ENCODE assay signal across 16 mouse cellular contexts in the genomic region with DNA sequence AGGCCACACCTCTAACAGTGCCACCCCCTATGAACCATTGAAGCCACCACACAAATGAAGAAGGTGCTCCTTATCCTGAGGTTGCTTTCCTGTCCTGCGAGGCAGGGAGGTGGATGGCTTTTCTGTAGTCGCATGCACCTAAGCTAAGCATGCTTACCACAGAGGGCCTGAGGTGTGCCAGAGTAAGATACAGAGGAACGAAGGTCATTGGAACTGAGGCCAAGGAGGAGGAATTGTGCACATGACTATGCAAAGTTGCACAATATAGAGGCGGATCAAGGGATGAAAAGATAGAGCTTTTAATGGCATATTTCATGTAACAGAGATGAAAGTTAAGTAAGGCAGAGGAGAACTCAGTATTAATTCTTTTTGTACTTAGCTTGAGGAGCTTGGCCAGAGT.
"Had no signal": no experiment of that assay in that cellular context is flagged by ENCODE, and none has a peak within 500 bp of the region (broad histone marks: within the 10 kb centered on the region; RNA-seq: fewer than 3 reads in every experiment).

No protein-coding gene starts in this region.

- H3K4me3 ChIP-seq: limb, embryonic 13.5 days; liver, embryonic 15.5 days; midbrain, embryonic 10.5 days; myocyte; neural tube, embryonic 15.5 days; stomach, embryonic 15.5 days had no signal

- DNase-seq: kidney, adult 8-10 months; left cerebral cortex, postnatal 4 days; lung, embryonic 14.5 days; lung, postnatal 10 days; lung, postnatal 4 days; midbrain, embryonic 14.5 days; spleen, adult 18-20 months; thymus, adult 2 months; thymus, postnatal 36 days had no signal

- H3K27ac ChIP-seq: limb, embryonic 13.5 days; liver, embryonic 15.5 days; midbrain, embryonic 10.5 days; neural tube, embryonic 15.5 days; stomach, embryonic 15.5 days had no signal

- H3K4me2 ChIP-seq: limb, embryonic 13.5 days; liver, embryonic 11.5 days; liver, embryonic 15.5 days; lung, embryonic 14.5 days; neural tube, embryonic 15.5 days; stomach, embryonic 15.5 days had no signal

- H3K9me3 ChIP-seq: limb, embryonic 13.5 days; liver, embryonic 15.5 days; midbrain, embryonic 10.5 days; neural tube, embryonic 15.5 days; stomach, embryonic 15.5 days had no signal

- H3K9ac ChIP-seq: limb, embryonic 13.5 days; liver, embryonic 15.5 days; lung, embryonic 14.5 days; neural tube, embryonic 15.5 days; stomach, embryonic 15.5 days had no signal

- H3K27me3 ChIP-seq: limb, embryonic 13.5 days; liver, embryonic 15.5 days; neural tube, embryonic 15.5 days; stomach, embryonic 15.5 days had no signal
